ENCODE assay signal across 15 mouse cellular contexts in the genomic region with DNA sequence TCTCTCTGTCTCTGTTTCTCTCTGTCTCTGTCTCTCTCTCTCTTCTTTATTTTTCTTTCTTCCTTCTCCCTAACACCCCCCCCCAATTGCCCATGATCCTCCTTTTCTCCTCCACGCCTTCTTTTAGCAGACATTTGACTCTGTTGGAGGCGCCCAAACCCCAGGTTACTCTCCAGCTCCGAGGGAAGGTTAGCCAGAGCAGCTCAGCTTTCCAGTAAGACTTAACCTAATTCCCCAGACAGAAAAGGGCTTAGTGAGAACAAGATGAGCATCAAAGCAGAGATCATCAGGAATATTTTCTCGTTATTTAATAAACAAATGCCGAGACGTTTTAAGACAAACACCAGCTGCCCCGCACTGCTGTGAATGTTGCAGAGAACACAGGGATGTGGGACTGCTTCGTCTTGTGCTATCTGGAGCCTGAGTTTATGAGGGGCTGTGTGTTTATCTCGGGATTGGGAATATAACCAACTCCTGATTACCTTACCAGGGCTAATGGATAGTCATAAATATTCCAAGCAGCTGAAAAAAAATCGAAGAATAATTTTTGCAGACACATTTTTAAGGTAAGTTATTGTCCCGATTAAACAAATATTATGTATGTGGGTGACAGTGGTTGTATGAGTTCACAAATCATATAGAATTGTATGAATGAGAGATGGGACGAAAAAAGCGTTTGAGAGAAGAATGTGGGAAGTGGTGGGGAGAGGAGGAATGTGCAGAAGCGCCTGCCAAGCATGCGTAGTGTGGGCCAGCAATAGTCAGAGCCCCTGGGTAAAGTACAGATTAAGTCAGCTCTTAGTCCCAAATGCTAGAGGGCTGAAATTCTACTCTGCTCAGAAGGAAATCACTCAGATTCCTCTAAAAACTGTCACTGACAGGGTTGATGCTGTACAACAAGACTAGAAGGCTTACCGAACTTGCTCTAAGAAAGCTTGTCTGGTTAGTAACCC. TPM values are rescaled to one million over a fixed set of nuclear protein-coding genes. Genes with fewer than 3 reads are reported as not detected.
DNase-seq lines count a peak whose midpoint lies in the region; ATAC-seq lines count a peak whose summit lies in the region.
"Had no signal": no experiment of that assay in that cellular context is flagged by ENCODE, and none has a peak within 500 bp of the region (broad histone marks: within the 10 kb centered on the region; RNA-seq: fewer than 3 reads in every experiment).

No protein-coding gene starts in this region.

- DNase-seq in embryonic facial prominence, embryonic 14.5 days (ENCODE audit: low spot score) = peak; percentile 53
- no peak for DNase-seq in embryonic facial prominence, embryonic 10.5 days (ENCODE audit: low spot score)
- DNase-seq in kidney, postnatal 10 days = peak; percentile 53
- no peak for DNase-seq in kidney, adult 18-20 months
- peak; percentile 51 for DNase-seq in retina, postnatal 1 day
- DNase-seq in frontal cortex, postnatal 10 days (ENCODE audit: low spot score in 2 of 2) = no peak
- DNase-seq: adrenal gland, postnatal 14 days; cerebellum, postnatal 10 days had no signal

- no peaks in the 10 kb centered on the region for H3K27me3 ChIP-seq in embryonic facial prominence, embryonic 14.5 days (replicated peaks; ENCODE audit: control insufficient read depth, insufficient read depth, low read length)
- H3K27me3 ChIP-seq in embryonic facial prominence, embryonic 10.5 days (replicated peaks; ENCODE audit: low read depth, poor library complexity, severe bottlenecking) = no peaks in the 10 kb centered on the region
- no peaks in the 10 kb centered on the region for H3K27me3 ChIP-seq in limb, embryonic 15.5 days
- H3K27me3 ChIP-seq: embryonic facial prominence, embryonic 13.5 days; forebrain, embryonic 15.5 days; liver, embryonic 15.5 days had no signal

- 37% methylated on average over 16 of the region's 16 CpGs for WGBS in embryonic facial prominence, embryonic 14.5 days
- 59% methylated on average over 16 of the region's 16 CpGs for WGBS in embryonic facial prominence, embryonic 10.5 days
- 42% methylated on average over 16 of the region's 16 CpGs for WGBS in limb, embryonic 15.5 days

- H3K36me3 ChIP-seq in embryonic facial prominence, embryonic 14.5 days (ENCODE audit: control insufficient read depth, insufficient read depth, low read length) = no peaks in the 10 kb centered on the region
- no peaks in the 10 kb centered on the region for H3K36me3 ChIP-seq in embryonic facial prominence, embryonic 10.5 days (replicated peaks)
- no peaks in the 10 kb centered on the region for H3K36me3 ChIP-seq in limb, embryonic 15.5 days
- H3K36me3 ChIP-seq: embryonic facial prominence, embryonic 13.5 days; forebrain, embryonic 15.5 days; liver, embryonic 15.5 days had no signal

- no peak overlapping the region for H3K9ac ChIP-seq in embryonic facial prominence, embryonic 14.5 days (ENCODE audit: low read depth, low read length)
- H3K9ac ChIP-seq in limb, embryonic 15.5 days = no peak overlapping the region
- H3K9ac ChIP-seq: embryonic facial prominence, embryonic 13.5 days; forebrain, embryonic 15.5 days; liver, embryonic 15.5 days had no signal

- no peak overlapping the region for H3K27ac ChIP-seq in embryonic facial prominence, embryonic 14.5 days (replicated peaks; ENCODE audit: low read depth, low read length)
- H3K27ac ChIP-seq in embryonic facial prominence, embryonic 10.5 days (replicated peaks) = no peak overlapping the region
- H3K27ac ChIP-seq in limb, embryonic 15.5 days = peak overlapping the region; percentile 54; the same call in 1 of the 2 replicates
- H3K27ac ChIP-seq: embryonic facial prominence, embryonic 13.5 days; forebrain, embryonic 15.5 days; layer of hippocampus, adult 2 months; liver, embryonic 15.5 days had no signal

- ATAC-seq in embryonic facial prominence, embryonic 14.5 days (ENCODE audit: low read depth) = no peak
- ATAC-seq in limb, embryonic 15.5 days (ENCODE audit: insufficient number of reproducible peaks, low FRiP score, low TSS enrichment, low read depth) = no peak
- ATAC-seq in erythroid progenitor cell, adult 5-6 weeks (replicated peaks; ENCODE audit: low FRiP score, poor library complexity, severe bottlenecking) = no peak
- ATAC-seq: forebrain, embryonic 15.5 days had no signal

- no peak overlapping the region for H3K4me3 ChIP-seq in embryonic facial prominence, embryonic 14.5 days (ENCODE audit: low read depth, low read length)
- H3K4me3 ChIP-seq in embryonic facial prominence, embryonic 10.5 days = no peak overlapping the region
- no peak overlapping the region for H3K4me3 ChIP-seq in limb, embryonic 15.5 days
- H3K4me3 ChIP-seq: embryonic facial prominence, embryonic 13.5 days; forebrain, embryonic 15.5 days; layer of hippocampus, adult 2 months; liver, embryonic 15.5 days had no signal

- no peak overlapping the region for H3K4me2 ChIP-seq in embryonic facial prominence, embryonic 14.5 days (ENCODE audit: low read depth, low read length)
- no peak overlapping the region for H3K4me2 ChIP-seq in limb, embryonic 15.5 days
- H3K4me2 ChIP-seq: embryonic facial prominence, embryonic 13.5 days; forebrain, embryonic 15.5 days; liver, embryonic 15.5 days; midbrain, embryonic 11.5 days had no signal

- no peaks in the 10 kb centered on the region for H3K9me3 ChIP-seq in embryonic facial prominence, embryonic 14.5 days (ENCODE audit: control insufficient read depth, low read length)
- no peaks in the 10 kb centered on the region for H3K9me3 ChIP-seq in embryonic facial prominence, embryonic 10.5 days
- no peaks in the 10 kb centered on the region for H3K9me3 ChIP-seq in limb, embryonic 15.5 days
- H3K9me3 ChIP-seq: embryonic facial prominence, embryonic 13.5 days; forebrain, embryonic 15.5 days; liver, embryonic 15.5 days had no signal

- H3K4me1 ChIP-seq in embryonic facial prominence, embryonic 14.5 days (ENCODE audit: control insufficient read depth, insufficient read depth, low read length) = no peaks in the 10 kb centered on the region
- no peaks in the 10 kb centered on the region for H3K4me1 ChIP-seq in embryonic facial prominence, embryonic 10.5 days
- H3K4me1 ChIP-seq in limb, embryonic 15.5 days = 0 out of 2 replicates have a peak, but pooled peaks cover 4% of the 10 kb centered on the region
- H3K4me1 ChIP-seq: forebrain, embryonic 15.5 days; liver, embryonic 15.5 days had no signal

RNA-seq across cellular contexts. Expression of a gene that starts 44.2 kb away (rescaled TPM):
- polyA plus RNA-seq in embryonic facial prominence, embryonic 14.5 days (2014; fragmentation: Nextera tagmentation; extraction: Ambion mirVana) = 17.6 and 21.8 TPM in 2 replicates
- polyA plus RNA-seq in embryonic facial prominence, embryonic 10.5 days (2016; fragmentation: Nextera tagmentation; extraction: Ambion mirVana) = 11.8 and 12.7 TPM in 2 replicates
- polyA plus RNA-seq in limb, embryonic 15.5 days (2015; fragmentation: Nextera tagmentation; extraction: Ambion mirVana) = 14.8 and 15.4 TPM in 2 replicates
- total RNA-seq in erythroid progenitor cell, adult 5-6 weeks (2015; ENCODE audit: low replicate concordance) = not detected in 2 replicates
- total RNA-seq in erythroid progenitor cell, adult 5-6 weeks (2017; ENCODE audit: low replicate concordance) = not detected in 2 replicates

Comparison
In these comparisons a context has a peak if more than half of its experiments do, and no peak if none do; other contexts are left out.
1. DNase-seq: peak in embryonic facial prominence, embryonic 14.5 days (single experiment), kidney, postnatal 10 days (single experiment) and retina, postnatal 1 day (single experiment); none in embryonic facial prominence, embryonic 10.5 days (single experiment), kidney, adult 18-20 months (single experiment) and frontal cortex, postnatal 10 days (0 of 2).